Mouse (Mus musculus) bone marrow, adult 2 months (tissue): ENCODE data around the gene Msrb2.

Source experiments
- CTCF ChIP-seq: fragments of 200-500 bp; IDR thresholded peaks from 2 replicates; pipeline ENCODE4 v1.5.1; 2011; ENCODE audit warnings: low read length, control low read depth; ENCODE audit not compliant: control insufficient read depth, insufficient read depth
- POLR2A ChIP-seq: fragments of 200-500 bp; IDR thresholded peaks from 2 replicates; pipeline ENCODE4 v1.6.1; 2011; ENCODE audit warnings: low read depth, mild to moderate bottlenecking, control low read depth, low read length, borderline replicate concordance; ENCODE audit not compliant: control insufficient read depth

GRCm38 (mm10) chr2:19350167-19350566 is 21.1 kb upstream of the Msrb2 start:
- no peak for TF ChIP-seq CTCF
- no peak for TF ChIP-seq POLR2A
